Mouse (Mus musculus): Measurements from ENCODE around the gene Mid2.
"Not testable (repeated sequence)": the region's sequence is repeated elsewhere in the genome, so short reads cannot be mapped to it uniquely, and the experiment has no call there.

Gene Mid2

DNA sequence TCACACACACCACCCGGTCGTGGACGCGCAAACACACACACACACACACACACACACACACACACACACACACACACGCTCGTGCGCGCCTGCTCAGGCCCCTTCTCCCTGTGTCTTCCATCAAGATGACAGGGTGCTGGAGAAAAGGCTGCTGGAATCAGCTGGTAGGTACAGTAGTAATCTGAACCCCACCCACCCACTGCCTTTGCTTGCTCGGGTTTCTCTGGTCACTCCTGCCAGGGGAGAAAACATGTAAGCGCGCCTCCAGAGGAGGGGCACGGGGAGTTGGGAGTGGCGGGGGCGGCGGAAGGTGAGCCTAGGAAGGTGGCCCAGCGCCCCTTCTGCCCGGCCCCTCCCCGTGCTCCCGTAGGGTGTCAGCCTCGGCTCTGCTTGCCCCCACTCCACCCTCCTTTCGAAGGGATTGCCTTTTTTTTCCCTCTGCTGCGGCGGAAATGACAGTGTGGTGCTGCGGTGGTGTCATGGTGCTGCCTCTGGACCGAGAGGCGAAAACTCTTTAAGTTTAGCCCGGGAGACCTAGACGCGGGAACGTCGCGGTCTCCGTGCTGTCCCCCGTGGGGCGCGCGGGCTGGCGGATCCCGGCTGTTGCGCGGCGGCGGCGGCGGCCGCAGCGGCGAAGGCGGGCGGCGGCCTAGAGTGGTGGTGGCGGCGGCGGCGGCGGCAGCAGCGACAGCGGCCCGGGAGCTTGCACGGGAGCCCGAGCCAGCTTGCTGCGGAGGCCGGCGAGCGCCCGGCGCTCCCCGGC, at the start of gene Mid2:
Gene Mid2, plus strand, starts transcription at position 121 of the 763 bp plus-strand sequence.
- DNase-seq: peak in 1 of 2 experiments; percentile 5

DNA sequence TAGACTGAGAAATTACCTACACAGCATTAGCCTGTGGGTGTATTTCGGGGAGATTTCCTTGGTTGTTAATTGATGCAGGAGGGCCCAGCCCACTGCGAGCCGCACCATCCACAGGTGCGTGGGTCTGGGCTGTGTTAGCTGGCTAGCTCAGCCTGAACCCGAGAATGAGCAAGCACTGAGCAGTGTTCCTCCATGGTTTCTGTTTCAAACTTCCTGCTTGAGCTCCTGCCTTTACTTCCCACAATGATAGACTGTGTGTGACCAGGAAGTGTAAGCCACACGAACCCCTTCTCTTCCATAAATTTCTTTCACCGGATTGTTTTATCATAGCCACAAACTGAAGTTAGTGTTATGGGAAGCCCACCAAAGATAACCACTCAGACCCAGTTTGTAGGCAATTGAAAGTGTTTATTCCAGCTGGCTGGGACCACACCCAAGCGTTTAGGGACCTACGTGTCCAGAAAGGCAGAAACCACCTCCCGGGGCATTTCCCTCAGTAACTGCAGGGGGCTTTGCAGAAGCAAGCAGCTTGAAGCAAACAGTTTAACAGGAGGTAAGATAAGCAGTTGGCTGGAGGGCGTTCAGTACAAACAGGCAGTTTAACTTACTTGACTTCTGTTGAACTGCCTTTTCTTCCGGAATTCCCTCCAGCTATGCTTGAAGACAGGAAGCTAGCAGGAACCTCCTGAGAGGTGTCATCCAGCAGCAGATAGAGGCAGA, 39.4 kb upstream of the Mid2 start:
- no peak for DNase-seq

DNA sequence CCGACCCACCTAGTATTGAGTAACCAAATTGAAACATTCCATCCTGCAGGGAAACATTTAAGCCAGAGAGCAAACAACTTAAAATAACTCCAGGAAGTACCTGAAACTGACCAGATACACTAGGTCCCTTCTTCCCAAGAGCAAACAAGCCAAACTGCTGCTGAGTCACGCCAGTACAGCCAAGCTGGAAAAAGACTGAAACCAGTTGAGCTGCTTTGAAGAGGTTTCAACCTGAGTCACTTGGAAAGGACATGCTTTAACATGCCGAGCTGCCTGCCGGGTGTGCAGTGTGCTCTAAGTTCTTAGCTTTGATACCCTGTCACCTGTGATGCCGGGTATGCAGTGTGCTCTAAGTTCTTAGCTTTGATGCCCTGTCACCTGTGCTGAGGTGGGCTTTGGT, 26.4 kb upstream of the Mid2 start:
- no peak for DNase-seq

- no peak for DNase-seq
Measured at GRCm38 (mm10) chrX:140639592-140639991, 24.8 kb upstream of the Mid2 start.

DNA sequence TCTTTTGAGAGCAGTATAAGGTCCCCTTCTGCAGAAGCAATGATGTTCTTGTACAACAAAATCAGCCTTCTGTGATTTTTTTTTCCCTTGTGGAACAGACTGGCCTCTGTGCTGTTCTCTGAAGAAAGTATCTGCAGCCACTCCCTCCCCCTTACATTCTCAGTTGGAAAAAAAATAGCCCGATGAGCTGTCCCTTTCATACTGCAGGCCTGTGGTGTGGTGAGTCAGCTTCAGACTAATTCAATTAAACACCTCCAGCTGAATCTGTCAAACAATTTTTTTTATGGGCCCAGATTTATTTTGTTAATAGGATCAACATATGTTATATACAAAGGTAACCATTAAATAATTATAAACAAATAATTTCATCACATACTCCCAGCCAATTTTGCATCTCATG, 3.7 kb upstream of the Mid2 start:
- no peak for DNase-seq

- no peak for DNase-seq
Measured at GRCm38 (mm10) chrX:140663516-140663915, 883 bp upstream of the Mid2 start.

GRCm38 (mm10) chrX:140665242-140665810, 927 bp downstream of the Mid2 start:
- peak in 1 of 2 experiments; percentile 3 for DNase-seq

DNA sequence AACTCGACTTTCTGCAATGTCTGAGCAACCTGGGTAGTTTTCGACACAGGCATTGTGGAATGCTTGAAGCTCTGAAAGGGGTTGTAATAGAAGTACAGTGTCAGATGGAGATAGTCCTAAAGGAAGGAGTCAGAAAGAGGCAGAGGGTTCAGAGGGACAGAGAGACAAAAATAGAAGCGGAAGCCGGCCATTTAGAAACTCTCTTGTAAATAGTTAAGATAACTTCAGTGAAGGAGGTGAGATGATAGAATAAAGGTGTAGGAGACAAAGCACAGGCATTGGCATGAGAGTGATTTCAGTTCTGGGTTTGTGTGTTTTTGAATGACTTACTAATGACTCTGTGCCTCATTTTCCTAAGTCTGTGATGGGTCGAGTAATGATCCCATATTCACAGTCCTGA, 11.0 kb downstream of the Mid2 start:
- no peak for DNase-seq

- DNase-seq: no peak
Measured at GRCm38 (mm10) chrX:140688335-140688734, 23.9 kb downstream of the Mid2 start.

DNA sequence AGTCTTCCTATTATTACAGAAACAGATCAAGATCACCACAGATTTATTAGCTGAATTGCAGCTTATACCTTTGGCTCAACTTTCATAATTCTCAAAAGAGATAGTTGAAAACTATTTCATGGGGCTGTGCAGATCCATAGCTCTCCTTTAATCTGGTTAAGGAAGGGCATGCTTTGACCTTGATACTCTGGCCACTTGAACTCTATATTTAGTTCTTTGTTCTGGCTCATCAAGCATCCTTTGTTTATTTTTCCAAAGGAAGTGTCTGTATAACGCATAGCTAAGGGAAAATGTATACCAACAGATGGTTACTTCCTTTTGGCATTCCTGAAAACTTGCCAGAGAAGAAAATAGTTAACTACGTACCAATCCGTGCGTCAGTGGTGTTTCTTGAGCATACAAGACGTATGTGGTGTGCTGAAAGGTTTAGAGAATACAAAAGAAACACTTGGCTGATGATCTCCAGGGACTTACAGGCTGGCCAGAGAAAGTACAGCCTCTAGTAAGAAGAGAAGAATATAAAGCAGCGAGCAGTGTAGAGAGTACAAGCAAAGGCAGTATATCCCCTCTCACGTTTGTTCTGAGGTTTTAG, 33.6 kb downstream of the Mid2 start:
- DNase-seq: not testable (repeated sequence)

- DNase-seq: no peak
Measured at GRCm38 (mm10) chrX:140703224-140703623, 38.8 kb downstream of the Mid2 start.

DNA sequence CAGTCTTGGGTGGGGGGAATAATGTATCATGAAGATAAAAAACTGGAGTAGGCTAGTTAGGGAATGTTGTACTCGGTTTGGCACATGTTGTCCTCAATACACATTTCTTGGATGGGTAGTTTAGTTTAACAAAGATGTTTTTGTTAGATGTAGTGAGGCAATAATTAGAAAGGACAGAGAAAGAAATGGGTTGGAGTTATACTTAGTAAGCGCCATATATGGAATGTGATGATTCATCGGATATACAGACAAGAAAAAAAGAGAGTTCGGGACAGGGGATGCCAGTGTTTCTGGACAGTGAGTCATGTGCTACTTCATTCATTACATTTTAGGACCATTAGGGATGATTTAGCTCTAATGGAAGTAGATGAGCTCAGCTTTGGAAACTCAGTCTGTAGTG, 41.7 kb downstream of the Mid2 start:
- DNase-seq: no peak

DNA sequence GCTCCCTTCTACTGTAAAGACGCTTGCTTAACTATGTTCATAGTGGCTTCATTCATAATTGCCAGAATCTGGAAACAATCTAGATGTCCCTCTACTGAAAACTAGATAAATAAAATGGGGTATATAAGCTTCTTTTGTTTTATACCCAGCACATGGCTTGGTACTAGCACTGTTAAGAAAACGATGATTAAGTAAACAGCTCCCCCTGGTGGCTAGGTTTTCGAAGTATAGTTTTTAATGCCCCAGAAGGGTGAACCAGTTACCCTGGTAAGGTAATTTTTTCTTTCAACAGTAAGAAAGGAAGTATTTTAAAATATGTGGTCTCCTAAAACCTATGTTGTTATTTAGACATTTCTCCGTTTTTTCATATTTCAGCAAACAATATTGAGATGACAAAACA, 58.0 kb downstream of the Mid2 start:
- no peak for DNase-seq

DNA sequence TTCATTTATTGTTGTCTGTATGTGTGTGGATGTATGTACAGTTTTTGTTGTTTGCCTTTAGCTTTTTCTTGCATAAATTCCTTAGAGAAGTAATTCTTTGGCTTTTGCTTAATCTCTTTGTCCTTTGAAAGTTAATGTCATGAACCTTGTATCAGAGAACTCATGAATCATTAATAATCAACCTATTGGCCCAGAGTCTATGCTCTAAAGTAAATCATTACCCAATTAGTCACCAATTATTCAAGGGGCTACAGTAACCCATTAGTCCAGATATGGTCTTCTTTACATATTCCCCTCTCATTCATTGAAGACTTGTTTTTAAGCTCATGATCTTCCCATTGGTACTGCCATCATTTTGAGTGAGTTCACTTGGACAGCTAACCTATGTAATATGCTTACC, 74.6 kb downstream of the Mid2 start:
- DNase-seq: no peak

DNA sequence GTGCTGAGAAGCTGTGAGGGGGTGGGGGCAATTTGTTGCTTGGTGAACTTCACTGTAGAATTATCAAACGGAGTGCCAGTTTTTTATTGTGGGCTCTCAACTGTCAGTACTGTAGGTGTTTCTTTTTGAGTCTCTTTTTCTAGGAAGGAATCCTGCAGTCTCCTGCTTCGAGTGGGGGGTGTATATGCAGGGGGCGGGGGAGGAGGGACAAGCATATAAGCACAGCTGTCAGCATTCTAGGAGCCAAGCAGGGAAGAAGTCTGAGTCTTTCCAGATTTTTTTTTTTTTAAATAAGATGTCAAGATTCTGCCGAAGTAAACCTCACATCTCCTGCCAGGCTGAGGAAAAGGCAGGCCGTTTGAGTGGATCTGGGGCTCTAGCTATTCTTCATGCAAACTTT, 78.8 kb downstream of the Mid2 start:
- DNase-seq: no peak

DNA sequence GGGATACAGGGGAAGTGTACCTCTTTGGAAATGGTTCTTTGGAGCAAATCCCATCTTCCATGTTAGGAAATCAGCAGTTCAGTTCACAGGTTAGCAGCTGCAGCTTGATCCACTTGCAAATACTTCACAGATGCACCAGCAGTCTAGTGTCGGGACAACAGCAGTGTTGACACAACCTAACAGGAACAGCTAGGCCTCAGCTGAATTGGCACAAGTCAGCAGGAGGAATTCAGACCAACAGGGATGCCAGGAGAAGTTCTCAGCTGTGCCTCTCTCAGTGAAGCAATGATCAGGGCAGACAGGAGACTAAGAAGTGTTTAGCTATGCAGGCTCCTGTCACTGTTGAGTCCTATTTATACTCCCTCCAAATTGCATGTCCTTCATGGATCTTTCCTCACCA, 105.4 kb downstream of the Mid2 start:
- DNase-seq: no peak

DNA sequence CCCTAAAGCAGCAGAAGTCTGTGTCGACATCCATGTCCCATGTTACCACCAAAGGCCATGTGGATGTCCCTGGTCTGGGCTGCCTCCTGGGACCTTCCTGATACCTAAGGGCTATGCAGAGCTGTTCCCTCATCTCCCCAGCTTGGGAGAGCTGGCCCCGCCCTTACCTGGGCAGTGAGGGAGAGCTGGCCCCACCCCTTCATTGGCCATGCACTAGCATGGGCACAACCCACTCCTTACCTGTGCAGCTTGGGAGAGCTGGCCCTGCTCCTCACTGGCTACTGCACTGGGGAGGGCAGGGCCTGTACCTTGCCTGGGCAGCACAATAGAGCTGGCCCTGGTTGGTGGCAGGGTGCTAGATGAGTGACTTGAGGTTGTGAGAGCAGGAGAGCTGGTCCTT, 140.9 kb downstream of the Mid2 start:
- no peak for DNase-seq

GRCm38 (mm10) chrX:140813312-140814006, 149.1 kb downstream of the Mid2 start, which contains the start of gene Tex13b:
Gene Tex13b, minus strand, starts transcription at chrX:140813433.
- no peak for DNase-seq
